In genomic region chr5:128575997-128576579, GRCm38 (mm10) we compare ENCODE assay signal across 13 mouse cellular contexts. TPM values are rescaled to one million over a fixed set of nuclear protein-coding genes. Genes with fewer than 3 reads are reported as not detected.
DNase-seq lines count a peak whose midpoint lies in the region; ATAC-seq lines count a peak whose summit lies in the region.
"Had no signal": no experiment of that assay in that cellular context is flagged by ENCODE, and none has a peak within 500 bp of the region (broad histone marks: within the 10 kb centered on the region; RNA-seq: fewer than 3 reads in every experiment).

No protein-coding gene starts in this region.

- H3K4me3 ChIP-seq in embryonic facial prominence, embryonic 15.5 days (replicated peaks), result no peak overlapping the region
- no peak overlapping the region for H3K4me3 ChIP-seq in embryonic facial prominence, embryonic 10.5 days
- H3K4me3 ChIP-seq in lung, embryonic 16.5 days (ENCODE audit: low read length), result no peak overlapping the region
- H3K4me3 ChIP-seq: heart, embryonic 10.5 days had no signal

- H3K9me3 ChIP-seq in embryonic facial prominence, embryonic 15.5 days (replicated peaks), result no peaks in the 10 kb centered on the region
- peaks cover 5% of the 10 kb centered on the region; the same call in 1 of the 2 replicates for H3K9me3 ChIP-seq in embryonic facial prominence, embryonic 10.5 days
- H3K9me3 ChIP-seq in lung, embryonic 16.5 days (ENCODE audit: control insufficient read depth, low read length), result no peaks in the 10 kb centered on the region
- H3K9me3 ChIP-seq: heart, embryonic 10.5 days had no signal

- no peak overlapping the region for H3K9ac ChIP-seq in embryonic facial prominence, embryonic 15.5 days
- H3K9ac ChIP-seq in lung, embryonic 16.5 days (ENCODE audit: low read length), result no peak overlapping the region

- H3K27me3 ChIP-seq in embryonic facial prominence, embryonic 15.5 days, result no peaks in the 10 kb centered on the region
- H3K27me3 ChIP-seq in embryonic facial prominence, embryonic 10.5 days (replicated peaks; ENCODE audit: low read depth, poor library complexity, severe bottlenecking), result peaks cover 23% of the 10 kb centered on the region; the same call in 1 of the 2 replicates
- no peaks in the 10 kb centered on the region for H3K27me3 ChIP-seq in lung, embryonic 16.5 days (ENCODE audit: control insufficient read depth, insufficient read depth, low read depth, low read length)

- H3K36me3 ChIP-seq in embryonic facial prominence, embryonic 15.5 days, result no peaks in the 10 kb centered on the region
- no peaks in the 10 kb centered on the region for H3K36me3 ChIP-seq in embryonic facial prominence, embryonic 10.5 days (replicated peaks)
- no peaks in the 10 kb centered on the region for H3K36me3 ChIP-seq in lung, embryonic 16.5 days (ENCODE audit: control insufficient read depth, insufficient read depth, low read length)
- H3K36me3 ChIP-seq: heart, embryonic 10.5 days had no signal

- DNase-seq in embryonic facial prominence, embryonic 10.5 days (ENCODE audit: low spot score), result no peak
- DNase-seq in lung, adult 18-20 months, result no peak
- peak; percentile 55 to 61 for DNase-seq in adrenal gland, postnatal 36 days
- DNase-seq in left cerebral cortex, postnatal 4 days, result peak; percentile 24
- no peak for DNase-seq in testis, postnatal 10 days (ENCODE audit: low spot score)
- no peak for DNase-seq in gastrocnemius, adult 18-20 months (ENCODE audit: low spot score)
- DNase-seq: cerebellum, adult 11 months; thymus, adult 2 months had no signal

- intact Hi-C loops in left cerebral cortex, postnatal 4 days (cut with DNase I), result no loop called here

- ATAC-seq in embryonic facial prominence, embryonic 15.5 days (ENCODE audit: insufficient number of reproducible peaks, low FRiP score, low TSS enrichment, low read depth), result no peak
- ATAC-seq in lung, embryonic 16.5 days (ENCODE audit: low read depth), result 0 out of 2 replicates have a peak, but pooled peaks have one; percentile 26

- no peak overlapping the region for H3K4me2 ChIP-seq in embryonic facial prominence, embryonic 15.5 days (replicated peaks)
- H3K4me2 ChIP-seq in lung, embryonic 16.5 days (ENCODE audit: low read depth, low read length), result no peak overlapping the region

- H3K4me1 ChIP-seq in embryonic facial prominence, embryonic 15.5 days, result peaks cover 39% of the 10 kb centered on the region
- peaks cover 37% of the 10 kb centered on the region for H3K4me1 ChIP-seq in embryonic facial prominence, embryonic 10.5 days
- peaks cover 5% of the 10 kb centered on the region; the same call in 1 of the 2 replicates for H3K4me1 ChIP-seq in lung, embryonic 16.5 days (replicated peaks; ENCODE audit: control insufficient read depth, insufficient read depth, low read length)

- H3K27ac ChIP-seq in embryonic facial prominence, embryonic 15.5 days (replicated peaks), result 0 out of 2 replicates have a peak overlapping the region, but pooled peaks have one; percentile 48
- H3K27ac ChIP-seq in embryonic facial prominence, embryonic 10.5 days (replicated peaks), result no peak overlapping the region
- H3K27ac ChIP-seq in lung, embryonic 16.5 days (ENCODE audit: low read length), result no peak overlapping the region
- H3K27ac ChIP-seq: heart, embryonic 10.5 days; kidney, postnatal 0 days had no signal

- 51% methylated on average over 9 of the region's 9 CpGs for WGBS in embryonic facial prominence, embryonic 15.5 days
- 77% methylated on average over 9 of the region's 9 CpGs for WGBS in embryonic facial prominence, embryonic 10.5 days
- 47% methylated on average over 9 of the region's 9 CpGs for WGBS in lung, embryonic 16.5 days

RNA-seq across cellular contexts. Expression of gene Fzd10, which starts 24.6 kb away (rescaled TPM):
- 9.0 and 10.4 TPM in 2 replicates for polyA plus RNA-seq in embryonic facial prominence, embryonic 15.5 days (2015; fragmentation: Nextera tagmentation; extraction: Ambion mirVana)
- polyA plus RNA-seq in embryonic facial prominence, embryonic 10.5 days (2016; fragmentation: Nextera tagmentation; extraction: Ambion mirVana), result 3.1 and 4.3 TPM in 2 replicates
- 0.79 and 0.82 TPM in 2 replicates for polyA plus RNA-seq in lung, embryonic 16.5 days (2015; fragmentation: Nextera tagmentation; extraction: Ambion mirVana)
- total RNA-seq in adrenal gland, postnatal 36 days (2021), result under 1 TPM; 0.86 to 0.92 TPM
- total RNA-seq in left cerebral cortex, postnatal 4 days (2021), result 1 to 10 TPM; 3.0 TPM
- 1 to 10 TPM in 1 of 2 experiments, under 1 TPM in 1; 0.95 to 1.2 TPM for total RNA-seq in gastrocnemius, adult 18-20 months (2021)
- polyA plus RNA-seq: liver, embryonic 16.5 days had no signal

Comparison
In these comparisons a context has a peak if more than half of its experiments do, and no peak if none do; other contexts are left out.
1. DNase-seq: peak in adrenal gland, postnatal 36 days (2 of 2) and left cerebral cortex, postnatal 4 days (single experiment); none in embryonic facial prominence, embryonic 10.5 days (single experiment), lung, adult 18-20 months (0 of 2), testis, postnatal 10 days (single experiment) and gastrocnemius, adult 18-20 months (single experiment).